Mouse (Mus musculus) CH12.LX (cell line): Measurements from ENCODE around the gene Cinp. TPM values are rescaled to one million over a fixed set of nuclear protein-coding genes. Genes with fewer than 3 reads are reported as not detected.

Experiments used
- DNase-seq: peaks from one replicate; pipeline ENCODE4 v3.0.0-alpha.2; 2013; ENCODE audit errors: extremely low read depth
- H3K27ac ChIP-seq: 2 replicates; pipeline ENCODE4 v1.5.1; 2012; ENCODE audit warnings: low read depth, mild to moderate bottlenecking, control low read depth, moderate library complexity; ENCODE audit not compliant: insufficient read depth
- H3K27me3 ChIP-seq: replicated peaks from 2 replicates; pipeline ENCODE3; 2012; ENCODE audit warnings: inconsistent platforms
- H3K36me3 ChIP-seq, 2 experiments: replicated peaks in 1 of 2; 2 replicates each; pipeline versions ENCODE3 to v1.6.1; 2012; ENCODE audit warnings: inconsistent platforms in 1 of 2, low read length in 1 of 2, mild to moderate bottlenecking in 1 of 2, mixed read lengths in 1 of 2, moderate library complexity in 1 of 2; ENCODE audit not compliant: control insufficient read depth in 1 of 2, insufficient read depth in 1 of 2
- H3K4me1 ChIP-seq, 2 experiments: 2 replicates each; pipeline ENCODE4 v1.6.1; 2012; ENCODE audit warnings: inconsistent platforms in 1 of 2, moderate library complexity in 1 of 2; ENCODE audit not compliant: insufficient read depth in 2 of 2, control insufficient read depth in 1 of 2
- H3K4me2 ChIP-seq: 2 replicates; pipeline ENCODE4 v1.6.1; 2012; ENCODE audit warnings: low read depth, mild to moderate bottlenecking, control low read depth; ENCODE audit not compliant: poor library complexity, insufficient read depth, severe bottlenecking
- H3K4me3 ChIP-seq, 3 experiments: fragments of 150-350 bp in 1 of 3; sonication (generic) in 1 of 3; replicated peaks in 1 of 3; 2 replicates each; pipeline versions ENCODE3 to v1.5.1; 2011 to 2012; ENCODE audit warnings: low read depth in 2 of 3, low read length in 2 of 3, mild to moderate bottlenecking in 2 of 3, moderate library complexity in 2 of 3, control low read depth in 1 of 3, improper control_type of control experiment in 1 of 3, inconsistent platforms in 1 of 3, mixed read lengths in 1 of 3; ENCODE audit not compliant: poor library complexity in 1 of 3
- H3K79me2 ChIP-seq: replicated peaks from 2 replicates; pipeline ENCODE4 v1.6.1; 2012; ENCODE audit warnings: mild to moderate bottlenecking, moderate library complexity; ENCODE audit not compliant: control insufficient read depth, poor library complexity, insufficient read depth, severe bottlenecking; ENCODE audit errors: extremely low read depth
- H3K9ac ChIP-seq: 2 replicates; pipeline ENCODE4 v1.6.1; 2012; ENCODE audit warnings: low read depth, mild to moderate bottlenecking, control low read depth, moderate library complexity; ENCODE audit not compliant: insufficient read depth
- H3K9me3 ChIP-seq: replicated peaks from 2 replicates; pipeline ENCODE3; 2012; ENCODE audit warnings: low read length, inconsistent platforms, mixed read lengths
- BHLHE40 ChIP-seq: IDR thresholded peaks from 2 replicates; pipeline ENCODE4 v1.6.1; 2011; ENCODE audit warnings: mild to moderate bottlenecking, low read depth, low read length, improper control_type of control experiment
- CHD2 ChIP-seq: IDR thresholded peaks from 2 replicates; pipeline ENCODE4 v1.6.1; 2011; ENCODE audit warnings: low read length, improper control_type of control experiment
- EP300 ChIP-seq: IDR thresholded peaks from 2 replicates; pipeline ENCODE4 v1.6.1; 2011; ENCODE audit warnings: low read length, improper control_type of control experiment
- HCFC1 ChIP-seq: IDR thresholded peaks from 2 replicates; pipeline ENCODE4 v1.6.1; 2012; ENCODE audit warnings: low read depth, mild to moderate bottlenecking, inconsistent platforms, low read length, improper control_type of control experiment
- IRF4 ChIP-seq: IDR thresholded peaks from 2 replicates; pipeline ENCODE4 v1.6.1; 2014; ENCODE audit warnings: low read depth, mild to moderate bottlenecking, inconsistent platforms, low read length, improper control_type of control experiment
- MAX ChIP-seq: IDR thresholded peaks from 2 replicates; pipeline ENCODE4 v1.6.1; 2011; ENCODE audit warnings: low read length, improper control_type of control experiment
- MEF2A ChIP-seq: IDR thresholded peaks from 2 replicates; pipeline ENCODE4 v1.6.1; 2014; ENCODE audit warnings: low read depth, mild to moderate bottlenecking, inconsistent platforms, low read length, improper control_type of control experiment, borderline replicate concordance
- MYC ChIP-seq: IDR thresholded peaks from 2 replicates; pipeline ENCODE4 v1.6.1; 2011; ENCODE audit warnings: low read depth, mild to moderate bottlenecking, improper control_type of control experiment, low read length
- NRF1 ChIP-seq: IDR thresholded peaks from 2 replicates; pipeline ENCODE4 v1.6.1; 2014; ENCODE audit warnings: low read depth, mild to moderate bottlenecking, inconsistent platforms, low read length, improper control_type of control experiment, moderate library complexity
- RAD21 ChIP-seq: IDR thresholded peaks from 2 replicates; pipeline ENCODE4 v1.6.1; 2011; ENCODE audit warnings: low read depth, mild to moderate bottlenecking, low read length, improper control_type of control experiment, moderate library complexity
- RCOR1 ChIP-seq: conservative IDR thresholded peaks from 2 replicates; pipeline ENCODE4 v1.6.1; 2012; ENCODE audit warnings: low read depth, mild to moderate bottlenecking, inconsistent platforms, low read length, improper control_type of control experiment
- TBP ChIP-seq: conservative IDR thresholded peaks from 2 replicates; pipeline ENCODE4 v1.6.1; 2011; ENCODE audit warnings: low read depth, low read length, improper control_type of control experiment
- TCF12 ChIP-seq: IDR thresholded peaks from 2 replicates; pipeline ENCODE4 v1.6.1; 2014; ENCODE audit warnings: low read depth, mild to moderate bottlenecking, inconsistent platforms, low read length, improper control_type of control experiment
- USF2 ChIP-seq: conservative IDR thresholded peaks from 2 replicates; pipeline ENCODE4 v1.6.1; 2011; ENCODE audit warnings: low read depth, low read length, improper control_type of control experiment
- ZC3H11A ChIP-seq: IDR thresholded peaks from 2 replicates; pipeline ENCODE4 v1.6.1; 2012; ENCODE audit warnings: low read depth, mild to moderate bottlenecking, inconsistent platforms, low read length, improper control_type of control experiment
- ZKSCAN1 ChIP-seq: IDR thresholded peaks from 2 replicates; pipeline ENCODE4 v1.6.1; 2012; ENCODE audit warnings: low read depth, inconsistent platforms, low read length, improper control_type of control experiment, borderline replicate concordance
- ZMIZ1 ChIP-seq: IDR thresholded peaks from 2 replicates; pipeline ENCODE4 v1.6.1; 2012; ENCODE audit warnings: low read depth, mild to moderate bottlenecking, inconsistent platforms, low read length, improper control_type of control experiment
- ZNF384 ChIP-seq: IDR thresholded peaks from 2 replicates; pipeline ENCODE4 v1.6.1; 2012; ENCODE audit warnings: low read depth, low read length, improper control_type of control experiment, inconsistent platforms
- dilution Hi-C: fragments of 300-500 bp; cut with MboI; formaldehyde crosslinking; loops from 2 replicates; pipeline ENCODE4 v1.14.3; 2020; ENCODE audit warnings: low sequenced_read_pairs; ENCODE audit not compliant: extremely low pct_unique_long_range_greater_than_20kb, extremely low pct_ligation_motif_present
- in situ Hi-C: fragments of 300-500 bp; cut with MboI; formaldehyde crosslinking; loops from 3 replicates; pipeline ENCODE4 v1.14.3; 2019; ENCODE audit warnings: low sequenced_read_pairs, low pct_ligation_motif_present, low pct_unique_long_range_greater_than_20kb, mixed read lengths
- polyA plus RNA-seq: library from polyadenylated mRNA; unstranded; fragments of >175 nt; gene quantifications from 2 replicates; pipeline ENCODE4 v1.2.1, GENCODE M21; 2012; ENCODE audit warnings: low read depth; ENCODE audit not compliant: insufficient read length
- total RNA-seq, 2 experiments: library from RNA; depleted of rRNA; stranded (reverse); fragments of 300-350 nt in 1 of 2; fragments of >200 nt in 1 of 2; gene quantifications; 2 replicates each; pipeline ENCODE4 v1.2.3; 2012 to 2014

Gene Cinp
- total and polyA plus RNA-seq, 3 experiments: 114 to 164 (median 135) TPM

DNA sequence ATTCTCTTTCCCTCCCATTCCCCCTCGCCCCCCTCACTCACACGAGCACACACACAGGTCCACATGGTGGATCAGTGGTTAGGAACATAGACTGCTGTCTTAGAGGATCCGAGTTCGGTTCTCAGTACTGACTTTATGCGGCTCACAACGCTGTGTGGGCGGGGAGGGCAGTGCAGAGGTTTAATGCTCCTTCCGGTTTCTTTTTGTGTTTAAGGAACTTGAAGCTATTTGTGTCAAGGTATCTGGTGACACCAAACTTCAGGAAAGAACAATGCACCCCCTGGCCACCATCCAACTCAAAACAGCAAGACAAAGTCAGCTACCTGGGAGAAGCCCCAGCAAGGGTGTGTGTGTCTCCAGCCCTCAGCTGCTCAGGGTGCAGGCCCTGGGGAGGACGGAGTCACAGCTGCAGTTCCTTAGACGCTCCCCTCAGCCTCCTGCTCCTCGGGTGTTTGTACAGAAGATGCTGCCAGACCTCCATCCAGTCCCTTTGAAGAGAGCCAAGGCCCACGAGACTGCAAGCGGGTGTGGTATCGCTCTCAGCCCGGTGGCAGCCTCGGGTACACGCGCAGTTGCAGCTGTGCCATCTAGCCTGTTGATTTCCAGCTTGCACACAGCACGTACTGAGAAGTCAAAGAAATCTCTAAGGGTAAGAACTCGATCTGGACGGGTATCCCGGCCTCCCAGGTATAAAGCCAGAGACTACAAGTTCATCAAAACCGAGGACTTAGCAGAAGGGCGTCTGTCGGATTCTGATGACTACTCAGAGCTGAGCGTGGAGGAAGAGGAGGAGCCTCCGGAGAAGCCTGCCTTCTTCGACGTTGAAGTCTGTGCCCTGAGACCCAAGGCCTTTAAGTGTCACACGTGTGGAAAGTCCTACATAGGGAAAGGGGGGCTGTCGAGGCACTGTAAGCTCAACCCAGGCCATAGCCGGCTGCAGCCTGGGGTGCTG lies 33.9 kb downstream of the Cinp start (continued):
- no peak; the same call in 1 of the 2 replicates for TF ChIP-seq BHLHE40
- TF ChIP-seq NRF1: no peak
- 0 out of 2 replicates have a peak, but pooled peaks have one; percentile 18 for TF ChIP-seq MYC
- no peak for TF ChIP-seq RCOR1
- TF ChIP-seq ZNF384: no peak
- peak; percentile 83; the same call in 1 of the 2 replicates for TF ChIP-seq TBP
- TF ChIP-seq MAX: no peak; the same call in 1 of the 2 replicates
- TF ChIP-seq EP300: no peak

- H3K4me1 ChIP-seq: peaks cover 18 to 39% of the 10 kb centered on the region in 2 experiments
- in situ Hi-C loops (no loop called here), dilution Hi-C loops (no loop called here)
- no peaks in the 10 kb centered on the region for H3K27me3 ChIP-seq
- peaks cover 16% of the 10 kb centered on the region for H3K79me2 ChIP-seq
- H3K9ac ChIP-seq: no peak overlapping the region
- H3K9me3 ChIP-seq: no peaks in the 10 kb centered on the region
- TF ChIP-seq ZKSCAN1 (no peak), ZMIZ1 (no peak), TCF12 (no peak), USF2 (no peak), HCFC1 (no peak), RAD21 (no peak), IRF4 (no peak), ZC3H11A (no peak), MAX (no peak), CHD2 (no peak), MEF2A (no peak), NRF1 (no peak)
- H3K27ac ChIP-seq: no peak overlapping the region
- no peak for DNase-seq
- no peak overlapping the region for H3K4me2 ChIP-seq
- H3K36me3 ChIP-seq: peaks cover 0 to 9% of the 10 kb centered on the region in 2 experiments
- no peak overlapping the region for H3K4me3 ChIP-seq
Measured at GRCm38 (mm10) chr12:110851923-110852322, 37.0 kb downstream of the Cinp start.
